Mouse (Mus musculus): Measurements from ENCODE around the gene Fhl3. TPM values are rescaled to one million over a fixed set of nuclear protein-coding genes. Genes with fewer than 3 reads are reported as not detected.

Fhl3 gene
- polyA plus RNA-seq, 1 experiment from 2014 or later = 12.5 TPM

GRCm38 (mm10) chr4:124747851-124748250, 47.4 kb downstream of the Fhl3 start:
- Histone ChIP-seq H3K27me3 (no peaks in the 10 kb centered on the region), H3K27ac (no peak overlapping the region), H3K4me2 (replicated peaks) (no peak overlapping the region), H3K9me3 (no peaks in the 10 kb centered on the region), H3K4me1 (peaks cover 17% of the 10 kb centered on the region), H3K36me3 (no peaks in the 10 kb centered on the region), H3K9ac (no peak overlapping the region), H3K4me3 (no peak overlapping the region)
- no peak for ATAC-seq (ENCODE audit: insufficient number of reproducible peaks, insufficient read depth, low FRiP score, low TSS enrichment)
- 59% methylated on average over 4 of the region's 4 CpGs for WGBS

GRCm38 (mm10) chr4:124751300-124752250, 51.1 kb downstream of the Fhl3 start:
- Histone ChIP-seq H3K27ac (no peak overlapping the region), H3K4me1 (peaks cover 26% of the 10 kb centered on the region)
- under 1% methylated on average over 75 of the region's 75 CpGs for WGBS

GRCm38 (mm10) chr4:124752281-124753199, 52.0 kb downstream of the Fhl3 start:
- Histone ChIP-seq H3K9ac (peak overlapping the region; percentile 80), H3K27me3 (no peaks in the 10 kb centered on the region), H3K4me3 (peak overlapping the region; percentile 79), H3K4me1 (peaks cover 26% of the 10 kb centered on the region), H3K4me2 (replicated peaks) (peak overlapping the region; percentile 96), H3K27ac (no peak overlapping the region), H3K36me3 (no peaks in the 10 kb centered on the region), H3K9me3 (no peaks in the 10 kb centered on the region)
- 14% methylated on average over 15 of the region's 15 CpGs for WGBS
- ATAC-seq (ENCODE audit: insufficient number of reproducible peaks, insufficient read depth, low FRiP score, low TSS enrichment) = no peak

More at GRCm38 (mm10) chr4:124751300-124752250, 51.1 kb downstream of the Fhl3 start:
- no peaks in the 10 kb centered on the region for H3K36me3 ChIP-seq
- peak overlapping the region; percentile 79 for H3K4me3 ChIP-seq
- peak; percentile 98 for ATAC-seq (ENCODE audit: insufficient number of reproducible peaks, insufficient read depth, low FRiP score, low TSS enrichment)
- peak overlapping the region; percentile 96 for H3K4me2 ChIP-seq (replicated peaks)
- no peaks in the 10 kb centered on the region for H3K9me3 ChIP-seq
- H3K27me3 ChIP-seq = no peaks in the 10 kb centered on the region
- H3K9ac ChIP-seq = peak overlapping the region; percentile 80

- H3K36me3 ChIP-seq = no peaks in the 10 kb centered on the region
- H3K4me3 ChIP-seq = no peak overlapping the region
- no peak overlapping the region for H3K4me2 ChIP-seq (replicated peaks)
- WGBS = 54% methylated on average over 7 of the region's 7 CpGs
- peaks cover 24% of the 10 kb centered on the region for H3K4me1 ChIP-seq
- no peak overlapping the region for H3K27ac ChIP-seq
- no peak for ATAC-seq (ENCODE audit: insufficient number of reproducible peaks, insufficient read depth, low FRiP score, low TSS enrichment)
- H3K9me3 ChIP-seq = no peaks in the 10 kb centered on the region
- no peaks in the 10 kb centered on the region for H3K27me3 ChIP-seq
- no peak overlapping the region for H3K9ac ChIP-seq
Observed at GRCm38 (mm10) chr4:124755526-124755925, 55.0 kb downstream of the Fhl3 start.

MicroRNAs within 50 kb of the gene (microRNA counts, 519-probe panel; counts per million panel counts)
- microRNA mmu-miR-697 (460 counts per million, percentile 65 among the panel's probes with 10 or more counts), microRNA mmu-miR-698 (460 counts per million, percentile 65 among the panel's probes with 10 or more counts)

Small RNA genes within 50 kb of the gene (microRNA-seq; reads per million reads assigned to microRNA genes)
- gene Gm24721 (not detected), gene Mir697 (not detected), gene Mir698 (not detected)

Other genes starting within 250 kb of the Fhl3 start
- gene 3100002H09Rik, start 89.9 kb upstream of the Fhl3 start, polyA plus RNA-seq (2016; fragmentation: Nextera tagmentation; extraction: Ambion mirVana) = 0.36 TPM in 1 of 2 replicates, not detected in the other
- gene Pou3f1, start 43.9 kb upstream of the Fhl3 start, polyA plus RNA-seq (2016; fragmentation: Nextera tagmentation; extraction: Ambion mirVana) = 2.9 and 3.6 TPM in 2 replicates
- gene Utp11, start 7.1 kb upstream of the Fhl3 start, polyA plus RNA-seq (2016; fragmentation: Nextera tagmentation; extraction: Ambion mirVana) = 81.1 and 86.4 TPM in 2 replicates
- 205 and 210 TPM in 2 replicates for gene Sf3a3, start 14.1 kb downstream of the Fhl3 start, polyA plus RNA-seq (2016; fragmentation: Nextera tagmentation; extraction: Ambion mirVana)
- 28.7 and 29.5 TPM in 2 replicates for gene Inpp5b, start 41.1 kb downstream of the Fhl3 start, polyA plus RNA-seq (2016; fragmentation: Nextera tagmentation; extraction: Ambion mirVana)
- 12.8 and 14.6 TPM in 2 replicates for gene Mtf1, start 101.4 kb downstream of the Fhl3 start, polyA plus RNA-seq (2016; fragmentation: Nextera tagmentation; extraction: Ambion mirVana)
- 42.3 and 45.2 TPM in 2 replicates for gene Yrdc, start 150.0 kb downstream of the Fhl3 start, polyA plus RNA-seq (2016; fragmentation: Nextera tagmentation; extraction: Ambion mirVana)
- 62.6 and 62.8 TPM in 2 replicates for gene 1110065P20Rik, start 150.5 kb downstream of the Fhl3 start, polyA plus RNA-seq (2016; fragmentation: Nextera tagmentation; extraction: Ambion mirVana)
- 1.4 and 2.2 TPM in 2 replicates for gene Maneal, start 161.5 kb downstream of the Fhl3 start, polyA plus RNA-seq (2016; fragmentation: Nextera tagmentation; extraction: Ambion mirVana)
- gene Epha10, start 180.2 kb downstream of the Fhl3 start, polyA plus RNA-seq (2016; fragmentation: Nextera tagmentation; extraction: Ambion mirVana) = 1.5 and 1.9 TPM in 2 replicates
- gene 9930104L06Rik, start 236.3 kb downstream of the Fhl3 start, polyA plus RNA-seq (2016; fragmentation: Nextera tagmentation; extraction: Ambion mirVana) = 19.5 and 20.1 TPM in 2 replicates
- 158 and 176 TPM in 2 replicates for gene Cdca8, start 238.6 kb downstream of the Fhl3 start, polyA plus RNA-seq (2016; fragmentation: Nextera tagmentation; extraction: Ambion mirVana)